Mouse (Mus musculus) layer of hippocampus, adult 9-11 months (tissue): ENCODE measurements at regions not wholly inside any gene's neighbourhood (a gene's known extent, or its start where the extent isn't known, plus 50 kb on each side); places are given as distances from the start of the nearest gene placed in this dataset.

ENCODE experiments used
- DNase-seq: peaks from one replicate; pipeline ENCODE4 v3.0.0; 2022

DNA sequence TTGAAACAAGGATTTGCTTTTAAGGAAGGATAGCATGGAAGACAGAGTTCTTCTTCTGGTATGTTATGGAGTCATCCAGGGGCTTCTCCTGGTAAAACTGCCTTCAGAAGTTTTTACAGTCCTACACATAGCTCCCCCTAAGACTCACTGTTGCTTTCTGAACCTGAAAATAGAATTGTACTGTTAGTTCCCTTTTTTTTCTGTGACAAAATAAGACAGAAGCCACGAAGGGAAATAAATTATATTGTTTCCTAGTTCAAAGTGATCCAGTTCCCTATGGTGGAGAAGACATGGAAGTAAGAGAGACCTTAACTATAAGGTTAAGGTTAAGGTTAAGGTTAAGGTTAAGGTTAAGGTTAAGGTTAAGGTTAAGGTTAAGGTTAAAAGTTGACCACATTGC lies 251.5 kb upstream of the Kcnj16 start:
- no peak for DNase-seq

DNA sequence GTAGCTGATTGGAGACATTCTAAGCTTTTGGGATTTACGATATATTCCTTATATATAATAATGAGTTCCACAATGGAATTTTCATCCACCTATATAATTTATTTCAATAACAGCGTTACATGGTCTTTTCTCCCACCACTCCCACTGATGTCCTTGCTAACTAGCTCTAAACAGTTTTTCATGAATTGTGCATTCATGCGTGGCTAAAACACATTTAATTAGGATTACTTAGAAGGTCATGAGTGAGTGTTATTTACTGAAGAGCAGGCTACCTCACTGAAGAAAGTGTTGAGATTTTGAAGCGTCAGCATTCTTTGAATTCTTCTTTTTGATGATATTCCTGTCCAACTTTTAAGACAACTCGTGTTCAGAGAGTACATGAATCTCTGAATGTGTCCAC lies 245.1 kb upstream of the Kcnj16 start:
- DNase-seq = no peak

DNA sequence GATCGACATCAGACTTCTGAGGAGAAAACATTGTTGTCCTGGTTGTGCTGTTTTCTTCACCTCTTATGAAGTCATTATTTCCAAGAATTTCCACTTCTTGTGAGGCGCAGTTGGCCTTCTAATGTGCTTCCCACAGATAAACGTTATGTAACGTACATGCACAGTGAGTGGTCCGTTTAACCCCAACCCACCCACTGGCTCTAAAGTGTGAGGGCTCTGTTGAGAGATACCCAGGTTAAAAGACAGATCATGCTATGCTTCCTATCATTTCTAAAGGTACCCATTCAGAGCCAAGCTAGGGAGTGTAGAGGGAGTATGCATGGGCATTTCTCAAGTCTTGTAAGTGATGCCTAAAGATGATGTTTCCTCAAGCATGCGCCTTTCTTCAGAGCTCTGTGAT lies 243.9 kb upstream of the Kcnj16 start:
- no peak for DNase-seq

DNA sequence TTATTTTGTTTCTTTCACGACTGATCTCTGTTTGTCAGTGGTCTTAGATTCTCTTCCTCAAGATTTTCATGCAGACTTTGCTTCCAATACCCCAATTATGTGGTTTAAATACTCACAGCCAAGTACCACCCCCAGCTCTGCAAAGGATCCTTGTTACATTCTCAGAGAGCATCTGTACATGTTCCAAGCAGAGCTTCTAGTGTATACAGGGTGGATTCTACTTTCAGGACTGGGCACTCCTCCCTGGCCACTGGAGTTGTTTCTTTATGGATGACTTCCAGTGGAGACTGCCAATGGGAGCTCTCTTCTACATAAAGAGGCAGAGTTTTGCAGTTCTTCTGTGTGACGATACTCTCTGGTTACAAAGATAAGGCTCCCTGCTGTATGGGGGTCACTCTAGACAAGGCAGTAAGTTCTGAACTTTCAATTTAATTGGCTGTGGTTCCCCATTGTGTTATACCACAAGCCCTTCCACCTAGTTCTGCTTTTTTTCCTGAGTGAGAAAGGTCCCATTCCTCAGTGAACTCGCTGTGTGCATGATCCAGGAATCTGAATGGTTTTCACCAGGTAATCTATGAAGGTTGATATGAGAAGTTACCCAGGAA lies 240.4 kb upstream of the Kcnj16 start:
- no peak for DNase-seq

DNA sequence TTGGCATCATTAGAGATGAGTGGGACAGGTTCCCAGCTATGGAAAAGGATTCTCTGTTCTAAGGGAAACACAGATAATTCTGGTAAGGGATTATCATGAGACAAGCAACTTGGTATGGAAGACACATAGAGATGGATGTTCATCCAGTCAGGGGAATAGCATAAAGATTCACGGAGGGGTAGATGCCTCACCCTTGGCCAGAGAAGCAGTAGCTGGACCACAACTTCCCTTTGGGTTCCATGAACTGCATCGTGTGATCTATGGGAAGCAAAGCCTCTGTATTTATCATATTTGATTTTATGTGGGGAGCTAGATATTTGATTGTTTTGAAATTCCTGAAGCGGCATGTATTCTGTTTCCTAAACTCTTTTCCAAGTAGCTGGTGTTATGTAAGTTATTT lies 236.3 kb upstream of the Kcnj16 start:
- DNase-seq = no peak

DNA sequence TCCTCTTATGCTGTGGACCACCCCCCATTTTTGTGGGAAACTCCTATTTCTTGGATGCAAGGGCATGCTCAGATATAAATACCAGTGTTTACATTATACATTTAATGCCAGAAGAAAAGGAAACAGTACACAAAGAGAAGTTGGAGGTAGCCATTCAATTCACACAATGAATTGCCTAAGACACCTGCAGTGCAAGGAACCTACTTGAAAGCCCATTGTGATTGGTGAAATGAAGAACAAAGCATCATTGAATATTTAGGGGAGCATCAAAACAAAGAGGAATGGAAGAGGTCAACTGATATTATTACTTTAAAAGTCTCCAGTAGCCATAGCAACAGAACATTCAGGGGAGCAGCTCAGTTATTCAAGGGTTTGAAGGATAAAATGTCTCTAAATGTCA lies 193.7 kb upstream of the Kcnj16 start:
- DNase-seq = no peak

DNA sequence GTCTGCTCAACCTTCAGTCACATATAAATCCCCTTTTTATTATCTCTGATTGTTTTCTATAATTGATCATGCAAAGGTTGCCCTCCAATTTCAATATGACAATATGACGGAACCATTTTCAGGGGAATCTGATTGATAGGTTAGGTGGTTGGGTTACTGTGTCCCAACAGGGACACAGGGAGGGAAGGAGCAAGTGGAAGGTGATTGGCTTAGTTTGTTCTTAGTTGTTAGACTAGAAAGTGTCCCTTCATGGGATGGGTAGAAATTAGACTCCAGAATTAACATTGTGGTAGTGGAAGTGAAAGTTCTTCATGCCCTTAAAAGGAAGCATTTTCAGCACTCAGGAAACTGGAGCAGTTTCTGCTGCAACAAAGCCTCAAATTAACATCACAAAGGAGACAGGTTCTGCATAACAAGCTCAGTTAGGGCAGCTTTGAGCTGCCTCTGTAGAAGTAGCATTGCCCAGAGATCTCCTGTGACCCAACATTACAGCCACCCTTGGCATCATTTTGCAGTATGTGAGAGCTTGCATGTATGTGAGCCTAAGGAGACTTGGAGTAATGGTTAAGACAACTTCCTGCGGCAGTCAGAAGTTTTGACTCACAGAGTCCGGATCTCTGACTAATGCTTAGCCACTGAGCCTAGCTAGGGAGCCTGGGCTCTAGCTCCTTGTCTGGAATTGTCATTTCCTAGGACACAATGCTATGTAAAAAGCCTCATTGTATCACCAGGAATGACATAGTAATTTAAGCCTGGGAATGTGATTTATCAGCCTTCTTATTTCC lies 186.1 kb upstream of the Kcnj16 start:
- no peak for DNase-seq

DNA sequence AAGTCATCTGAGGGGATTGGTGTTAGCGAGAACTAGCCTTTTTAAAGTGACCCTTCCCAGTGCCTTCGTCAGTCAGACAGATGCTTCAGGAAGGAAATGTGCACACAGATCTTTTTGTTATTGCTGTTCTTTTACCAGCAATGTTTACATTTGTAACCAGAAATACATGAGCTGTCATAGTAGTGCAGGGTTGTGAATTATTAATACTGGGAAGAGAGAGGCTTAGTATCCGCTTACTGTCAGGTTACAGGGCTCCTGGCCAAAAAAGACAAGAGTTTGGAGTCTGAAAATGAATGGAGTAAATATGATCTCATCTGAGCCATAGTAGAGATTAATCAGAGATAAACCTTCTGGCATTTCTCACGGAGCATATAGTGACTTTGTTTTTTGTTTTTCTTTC lies 178.3 kb upstream of the Kcnj16 start:
- no peak for DNase-seq

DNA sequence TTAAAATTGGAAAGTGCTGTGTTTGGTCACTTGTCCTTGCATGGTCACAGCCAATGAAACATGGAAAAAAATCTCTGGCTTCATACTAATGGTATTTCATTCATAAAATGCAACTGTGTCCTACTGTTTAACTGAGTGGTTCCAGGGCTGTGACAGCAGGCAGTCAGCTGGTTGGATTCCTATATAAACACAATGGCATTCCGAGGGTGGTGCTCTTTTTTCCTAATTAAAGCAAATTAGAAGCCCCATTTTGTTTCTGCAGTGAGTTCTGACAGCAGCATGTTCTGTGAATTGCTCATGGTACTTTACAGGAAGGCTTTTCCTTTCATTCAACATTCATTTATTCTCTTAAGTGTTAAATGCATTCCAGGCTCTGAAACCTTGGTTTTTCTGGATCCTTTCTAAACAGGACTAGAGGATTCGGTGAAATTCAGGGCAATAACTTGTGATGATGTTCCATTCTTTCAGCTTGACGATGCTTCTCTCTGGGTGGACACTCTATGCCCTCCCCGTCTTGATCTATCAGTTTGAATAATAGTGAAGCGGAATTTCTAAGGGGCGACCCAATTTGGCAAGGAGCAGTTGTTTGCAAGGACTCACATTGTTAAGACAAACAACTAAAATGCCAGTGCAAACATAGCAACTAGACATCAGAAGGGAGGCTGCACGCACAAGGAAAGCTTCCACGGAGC lies 167.8 kb upstream of the Kcnj16 start:
- no peak for DNase-seq

DNA sequence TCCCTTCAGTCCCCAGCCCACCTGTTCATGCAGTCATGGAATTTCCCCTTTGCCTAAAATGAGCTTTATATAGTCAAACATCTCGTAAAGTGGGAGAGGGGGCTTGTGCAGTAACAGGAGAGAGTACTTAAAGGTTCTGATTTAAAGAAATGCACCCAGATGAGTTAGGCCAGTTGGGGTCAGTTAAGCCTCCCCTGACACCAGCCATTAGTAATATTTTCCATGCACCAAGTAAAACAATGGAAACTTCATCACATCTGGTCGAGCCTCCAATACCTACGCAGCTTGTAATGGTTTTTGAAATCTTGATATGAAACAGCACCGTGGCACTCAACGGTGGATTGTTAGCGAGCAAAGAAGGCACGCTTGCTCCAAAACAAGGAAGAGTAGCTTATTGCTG lies 165.8 kb upstream of the Kcnj16 start:
- no peak for DNase-seq

DNA sequence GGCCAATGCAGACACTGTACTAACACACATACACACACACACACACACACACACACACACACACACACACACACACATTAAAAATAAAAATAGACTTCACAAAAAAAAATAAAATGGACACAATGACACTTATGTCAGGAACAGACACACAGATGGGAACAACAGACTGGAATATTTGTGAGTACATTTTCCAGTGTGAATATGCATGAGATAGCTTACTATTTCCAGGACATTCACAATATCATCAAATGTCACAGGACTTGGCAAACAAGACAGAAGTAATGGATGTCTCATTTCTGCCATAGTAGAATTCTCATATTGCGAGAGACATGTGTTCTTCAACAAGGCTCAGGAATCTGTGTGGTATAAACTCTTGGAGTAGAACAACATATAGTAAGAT lies 163.8 kb upstream of the Kcnj16 start:
- peak; percentile 19 for DNase-seq

DNA sequence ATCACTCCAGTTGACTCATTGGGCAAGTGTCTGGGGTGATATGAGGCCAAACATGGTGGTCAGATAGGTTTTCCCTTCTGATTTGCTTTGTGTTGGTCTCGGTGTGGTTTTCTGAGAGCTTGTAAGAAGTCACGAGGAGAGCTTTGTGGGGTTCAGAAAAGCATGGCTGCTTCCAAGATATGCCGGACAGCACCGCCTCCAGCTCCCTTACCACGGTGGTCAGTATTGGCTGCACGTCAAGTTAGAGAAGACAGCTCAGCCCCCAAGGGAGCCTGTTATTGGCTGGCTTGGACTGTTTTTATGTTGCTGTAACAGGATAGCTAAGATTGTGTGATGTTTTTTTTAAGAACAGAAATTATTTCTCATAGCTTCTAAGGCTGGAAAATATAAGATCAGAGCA lies 154.7 kb upstream of the Kcnj16 start:
- DNase-seq = no peak

DNA sequence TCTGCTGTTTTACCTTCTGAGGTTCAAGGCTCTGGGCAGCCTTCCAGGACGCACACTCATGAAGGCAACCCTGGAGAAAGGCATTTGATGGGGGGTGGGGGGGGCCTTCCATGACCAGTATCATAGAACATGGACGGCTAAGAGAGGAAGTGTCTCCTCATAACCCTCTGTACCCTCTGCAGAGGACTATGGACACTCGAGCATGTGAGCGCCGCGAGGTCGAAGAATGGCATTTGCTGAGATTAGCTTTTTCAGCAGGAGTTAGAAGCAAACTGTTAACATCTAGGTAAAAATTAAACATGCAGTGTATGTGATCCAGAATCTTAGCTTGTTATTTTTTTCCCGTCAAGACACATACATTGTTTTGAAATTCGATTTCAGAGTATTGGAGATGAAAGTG lies 153.1 kb upstream of the Kcnj16 start:
- no peak for DNase-seq

DNA sequence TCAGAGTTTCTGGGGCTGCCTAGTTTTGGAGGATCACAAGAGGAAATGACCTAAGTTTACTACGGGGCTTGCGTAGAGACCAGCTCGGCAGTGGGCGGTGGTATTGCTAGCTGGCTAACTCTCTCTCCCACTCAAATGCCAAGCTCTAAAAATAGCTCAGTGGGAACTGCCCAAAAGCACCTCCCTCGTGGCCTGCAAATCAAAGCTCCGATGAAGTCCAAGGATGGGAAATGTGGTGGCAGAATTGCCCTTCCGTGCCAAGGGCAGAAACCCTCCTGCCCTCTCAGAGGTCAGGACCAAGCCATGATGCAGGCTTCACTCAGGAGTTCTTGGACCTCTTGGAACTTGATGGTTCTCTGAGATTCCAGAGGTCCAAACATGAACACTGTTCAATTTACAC lies 152.6 kb upstream of the Kcnj16 start:
- no peak for DNase-seq

DNA sequence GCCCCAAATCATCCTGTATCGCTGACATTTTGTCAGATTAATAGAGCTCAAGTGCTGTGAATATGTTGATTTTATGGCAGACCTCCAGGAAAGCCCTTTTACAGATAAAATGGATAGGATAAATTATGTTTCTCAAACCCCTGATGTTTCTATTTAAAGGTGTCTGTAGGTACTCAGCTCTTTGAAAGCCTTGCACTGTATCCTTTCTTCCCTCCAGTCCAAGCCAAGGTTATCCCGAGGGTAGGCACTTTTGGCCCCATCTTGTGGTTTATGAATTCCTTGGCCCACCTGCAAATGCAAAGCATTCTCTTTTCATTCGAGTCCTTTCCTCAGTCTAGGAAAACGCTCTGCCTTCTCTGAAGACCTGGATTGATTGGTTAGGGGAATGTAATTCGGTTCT lies 139.2 kb upstream of the Kcnj16 start:
- DNase-seq = no peak

DNA sequence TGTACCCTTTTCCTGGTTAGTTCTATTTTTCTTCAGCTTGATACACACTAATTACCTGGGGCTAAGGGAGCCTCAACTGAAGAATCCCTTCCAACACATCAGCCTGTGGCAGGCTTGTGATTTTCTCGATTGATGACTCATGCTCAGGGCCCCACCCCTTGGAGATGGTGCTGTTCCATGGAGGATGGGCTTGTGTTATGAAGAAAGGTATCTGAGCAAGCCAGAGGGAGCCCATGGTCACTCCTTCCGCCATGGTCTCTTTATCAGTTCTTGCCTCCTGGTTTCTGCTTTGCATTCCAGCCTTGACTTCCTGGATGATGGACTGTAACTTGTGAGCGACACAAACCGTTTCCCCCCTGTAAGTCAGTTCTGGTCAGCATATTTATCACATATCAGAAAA lies 131.1 kb upstream of the Kcnj16 start:
- no peak for DNase-seq

DNA sequence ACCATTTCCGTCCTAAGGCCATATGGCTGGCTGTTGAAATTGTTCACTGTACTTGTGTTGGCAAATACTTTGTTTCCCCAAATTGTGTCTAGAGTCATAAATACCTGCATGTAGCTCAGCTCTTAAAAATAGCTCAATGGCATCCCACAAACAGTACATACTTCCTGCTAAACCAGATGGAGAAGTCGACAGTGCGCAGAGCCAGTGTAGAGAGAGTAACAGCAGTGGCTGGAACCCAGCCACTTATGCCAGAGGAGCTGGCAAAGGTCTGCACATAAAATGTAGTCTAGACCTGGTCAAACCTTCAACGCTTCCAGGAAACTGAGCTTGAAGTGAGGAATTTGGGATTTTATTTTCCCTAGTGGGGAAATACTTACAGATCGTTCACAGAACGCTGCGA lies 128.5 kb upstream of the Kcnj16 start:
- no peak for DNase-seq

DNA sequence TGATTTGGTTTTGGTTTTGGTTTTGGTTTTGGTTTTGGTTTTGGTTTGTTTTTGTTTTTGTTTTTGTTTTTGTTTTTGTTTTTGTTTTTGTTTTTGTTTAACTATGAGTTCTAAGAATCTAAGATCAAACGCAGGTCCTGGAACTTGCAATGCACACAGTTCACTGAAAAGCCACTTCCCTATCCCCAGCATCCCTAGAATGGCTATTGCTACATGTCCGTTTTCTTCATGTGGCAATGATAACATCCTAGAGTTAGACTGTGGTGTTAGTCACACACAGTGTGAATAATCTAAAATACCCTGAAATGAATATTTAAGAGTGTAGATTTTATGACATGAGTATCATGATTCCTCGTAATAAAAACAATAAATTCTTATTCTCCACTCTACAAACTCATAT lies 99.5 kb upstream of the Kcnj16 start:
- no peak for DNase-seq

DNA sequence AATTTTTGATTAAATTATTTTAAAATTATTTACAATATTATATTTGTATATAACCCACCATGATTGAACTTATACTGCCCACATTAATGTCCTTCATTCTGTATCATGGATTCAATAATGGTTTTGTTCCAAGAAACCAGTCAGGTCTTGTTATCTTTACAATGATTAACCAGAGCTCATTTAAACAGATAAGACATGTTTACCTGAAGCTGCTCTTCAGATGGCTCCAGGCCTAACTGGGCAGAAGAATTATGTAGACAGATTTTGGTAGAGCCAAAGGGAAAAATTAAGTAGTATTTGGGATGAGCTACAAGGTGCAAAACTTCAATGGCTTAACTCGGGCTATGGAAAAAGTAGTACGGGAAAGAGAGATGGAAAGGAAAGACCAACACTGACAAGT lies 97.7 kb upstream of the Kcnj16 start:
- DNase-seq = no peak

DNA sequence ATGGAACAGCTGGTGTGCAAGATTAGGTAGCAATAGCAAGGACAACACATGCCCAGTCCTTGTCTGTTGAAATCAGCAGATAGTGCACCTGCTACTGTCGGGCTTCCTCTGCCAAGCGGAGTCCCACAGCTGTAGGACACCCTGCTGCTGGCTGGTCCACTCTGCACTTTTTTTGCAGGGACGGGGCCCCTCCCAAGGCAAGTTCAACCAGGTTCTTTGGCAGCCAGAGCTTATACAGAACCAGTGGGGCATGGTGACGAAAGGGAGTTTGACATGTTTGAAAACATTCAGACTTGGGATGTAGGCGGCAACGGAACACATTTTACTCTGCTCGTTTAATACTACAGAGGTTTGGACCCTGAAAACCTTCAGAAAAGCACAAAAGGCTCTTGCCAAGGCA lies 93.2 kb upstream of the Kcnj16 start:
- no peak for DNase-seq

DNA sequence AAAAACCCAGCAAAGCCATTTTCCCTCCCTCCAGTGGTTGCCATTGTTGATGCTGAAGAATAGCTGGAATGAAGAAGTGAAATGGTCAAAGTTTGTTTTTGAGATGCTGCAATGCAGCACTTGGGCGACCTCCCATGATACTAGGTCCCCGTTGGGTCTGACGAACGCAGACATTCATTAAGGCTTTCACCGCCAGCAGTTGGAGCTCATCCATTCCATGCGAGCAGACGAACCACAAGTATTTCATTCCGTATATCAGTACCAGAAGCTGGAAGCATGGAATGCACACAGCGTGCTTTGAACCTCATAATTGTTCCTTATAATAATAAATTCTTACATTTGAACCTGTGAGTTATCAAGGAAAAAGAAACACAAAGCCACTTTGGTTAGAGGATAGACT lies 86.9 kb upstream of the Kcnj16 start:
- no peak for DNase-seq

DNA sequence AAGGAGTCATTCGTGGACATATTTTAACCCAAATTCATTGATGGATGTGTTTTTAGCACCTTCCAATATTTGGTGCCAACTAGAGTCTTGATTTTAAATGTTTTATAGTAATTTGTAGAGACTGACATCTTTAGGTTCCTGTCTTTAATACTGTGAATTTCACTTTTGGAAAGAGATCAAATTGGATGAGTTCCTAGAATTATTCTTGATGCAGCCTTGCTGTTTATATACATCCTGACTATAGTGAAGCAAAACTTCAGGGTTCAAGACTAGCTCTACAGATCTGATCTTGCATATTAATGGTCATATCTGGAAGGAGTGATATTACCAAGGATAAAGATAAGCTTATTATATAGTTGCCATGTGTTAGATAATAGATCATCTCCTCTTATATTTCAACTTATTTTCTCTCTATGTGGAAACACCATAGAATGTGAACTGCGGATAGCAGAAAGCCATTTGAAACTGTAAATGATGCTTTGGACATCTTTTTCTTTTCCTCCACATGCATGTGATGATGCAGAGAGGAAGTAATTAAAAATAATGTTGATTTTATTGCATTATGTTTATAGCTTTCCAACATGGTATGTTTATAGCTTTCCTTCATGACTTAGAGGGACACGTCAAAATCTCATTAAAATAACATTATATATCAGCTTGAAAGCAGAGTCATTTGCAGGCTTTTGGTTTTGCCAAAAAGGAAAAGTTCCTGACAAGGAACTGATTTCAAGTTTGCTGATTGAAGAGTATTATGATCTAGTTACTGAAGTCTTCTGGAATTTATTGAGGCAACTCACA lies 78.3 kb upstream of the Kcnj16 start:
- no peak for DNase-seq

DNA sequence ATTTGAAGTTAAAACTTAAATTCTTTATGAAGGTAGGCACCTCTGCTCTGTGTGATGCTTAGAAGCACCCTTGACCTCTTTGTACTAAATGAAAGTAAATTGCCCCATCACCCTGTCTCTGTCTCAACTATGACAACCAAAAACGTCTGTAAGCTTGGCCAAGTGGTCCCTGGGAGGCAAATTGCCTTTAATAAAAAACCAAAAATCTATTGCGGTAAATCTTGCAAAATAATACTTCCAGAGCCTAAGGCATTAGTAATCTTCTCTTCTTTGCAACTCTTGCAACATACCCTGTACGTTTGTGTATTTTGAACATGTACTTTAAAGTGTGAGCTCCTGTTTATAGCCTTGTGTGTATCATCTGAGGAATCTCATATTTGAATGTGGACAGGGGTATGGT lies 77.4 kb upstream of the Kcnj16 start:
- DNase-seq = no peak

DNA sequence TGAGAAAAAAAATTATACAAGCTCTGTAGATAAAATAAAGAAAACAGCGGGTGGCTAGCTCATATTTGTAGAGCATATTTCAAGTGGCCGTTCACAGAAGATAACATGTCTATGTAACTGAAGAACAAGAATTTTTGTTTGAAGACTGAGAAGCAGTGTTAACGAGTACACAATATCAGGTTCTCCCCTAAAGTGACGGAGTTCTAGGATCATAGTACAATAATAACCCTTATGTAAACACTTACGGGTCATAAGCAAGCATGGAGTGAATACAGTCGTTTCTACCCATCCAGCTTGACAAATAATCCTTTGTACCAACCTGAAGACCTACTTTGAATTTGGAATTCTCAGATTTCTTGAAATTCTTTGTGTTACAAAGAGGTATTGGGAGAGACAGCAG lies 64.9 kb upstream of the Kcnj16 start:
- DNase-seq = no peak
